Mouse (Mus musculus): ENCODE data around the gene Hlx.

DNA sequence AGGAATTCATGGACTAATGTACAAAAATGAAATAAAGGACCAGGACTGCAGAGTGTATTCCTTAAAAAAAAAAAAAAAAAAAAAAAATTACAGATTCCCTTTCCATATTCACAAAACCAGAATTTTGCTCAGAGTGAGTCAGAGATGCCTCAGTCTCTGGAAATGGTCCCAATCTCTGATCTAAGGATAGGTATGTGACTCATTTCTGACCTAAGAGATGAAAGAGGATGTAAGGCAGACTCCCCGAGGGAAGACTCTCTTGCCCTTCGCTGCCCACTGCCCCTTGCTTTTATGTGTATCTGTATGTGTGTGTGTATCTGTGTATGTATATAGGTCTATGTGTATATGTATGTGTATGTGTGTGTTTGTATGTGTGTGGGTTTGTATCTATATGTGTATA, 37.0 kb downstream of the Hlx start:
- no peak for TF ChIP-seq CTCF (IDR thresholded peaks at IDR 0.05; ENCODE audit: extremely low read depth, insufficient read length, insufficient replicate concordance, low read depth, low read length)
- no peak for TF ChIP-seq POLR2A (IDR thresholded peaks at IDR 0.05; ENCODE audit: low read depth, low read length)

Measured in small intestine, adult 2 months (tissue).